Mouse (Mus musculus) neural tube, embryonic 15.5 days (tissue): ENCODE results near the gene Lrp2. TPM values are rescaled to one million over a fixed set of nuclear protein-coding genes. Genes with fewer than 3 reads are reported as not detected.

Experiments used
- ATAC-seq: fragments of 200-750 bp; cut with Nextera tagmentation; 2 replicates; pipeline ENCODE4 v1.8.0; 2017; ENCODE audit warnings: mild to moderate bottlenecking, moderate TSS enrichment, moderate library complexity; ENCODE audit not compliant: low FRiP score
- H3K27ac ChIP-seq: fragments of 300-500 bp; sonication (generic); replicated peaks from 2 replicates; pipeline ENCODE4 v1.5.1; 2015; ENCODE audit warnings: mild to moderate bottlenecking, inconsistent platforms
- H3K27me3 ChIP-seq: fragments of 300-500 bp; sonication (generic); replicated peaks from 2 replicates; pipeline ENCODE4 v1.6.1; 2015; ENCODE audit warnings: inconsistent platforms
- H3K36me3 ChIP-seq: fragments of 300-500 bp; sonication (generic); 2 replicates; pipeline ENCODE4 v1.6.1; 2015; ENCODE audit warnings: inconsistent platforms
- H3K4me1 ChIP-seq: fragments of 300-500 bp; sonication (generic); 2 replicates; pipeline ENCODE4 v1.6.1; 2015; ENCODE audit warnings: inconsistent platforms
- H3K4me2 ChIP-seq: fragments of 300-500 bp; sonication (generic); 2 replicates; pipeline ENCODE4 v1.6.1; 2015; ENCODE audit warnings: inconsistent platforms, mild to moderate bottlenecking, moderate library complexity
- H3K4me3 ChIP-seq: fragments of 300-500 bp; sonication (generic); replicated peaks from 2 replicates; pipeline ENCODE4 v1.5.1; 2015; ENCODE audit warnings: mild to moderate bottlenecking, inconsistent platforms
- H3K9ac ChIP-seq: fragments of 300-500 bp; sonication (generic); replicated peaks from 2 replicates; pipeline ENCODE4 v1.6.1; 2015; ENCODE audit warnings: mild to moderate bottlenecking, inconsistent platforms
- H3K9me3 ChIP-seq: fragments of 300-500 bp; sonication (generic); replicated peaks from 2 replicates; pipeline ENCODE4 v1.6.1; 2016; ENCODE audit warnings: inconsistent platforms
- WGBS: fragments of 180-500 bp; shearing (Covaris S2); methylation state at CpG from one replicate; pipeline ENCODE4 v1.1.7; 2015; ENCODE audit warnings: mixed read lengths; 5-methylcytosine and 5-hydroxymethylcytosine counted together
- polyA plus RNA-seq: library from polyadenylated mRNA; unstranded; fragments of >200 nt; fragmentation: Nextera tagmentation; extraction: Ambion mirVana; gene quantifications from 2 replicates; pipeline ENCODE4 v1.2.1, GENCODE M21; 2015

Gene Lrp2
- polyA plus RNA-seq, 1 experiment from 2014 or later: 0.46 TPM

DNA sequence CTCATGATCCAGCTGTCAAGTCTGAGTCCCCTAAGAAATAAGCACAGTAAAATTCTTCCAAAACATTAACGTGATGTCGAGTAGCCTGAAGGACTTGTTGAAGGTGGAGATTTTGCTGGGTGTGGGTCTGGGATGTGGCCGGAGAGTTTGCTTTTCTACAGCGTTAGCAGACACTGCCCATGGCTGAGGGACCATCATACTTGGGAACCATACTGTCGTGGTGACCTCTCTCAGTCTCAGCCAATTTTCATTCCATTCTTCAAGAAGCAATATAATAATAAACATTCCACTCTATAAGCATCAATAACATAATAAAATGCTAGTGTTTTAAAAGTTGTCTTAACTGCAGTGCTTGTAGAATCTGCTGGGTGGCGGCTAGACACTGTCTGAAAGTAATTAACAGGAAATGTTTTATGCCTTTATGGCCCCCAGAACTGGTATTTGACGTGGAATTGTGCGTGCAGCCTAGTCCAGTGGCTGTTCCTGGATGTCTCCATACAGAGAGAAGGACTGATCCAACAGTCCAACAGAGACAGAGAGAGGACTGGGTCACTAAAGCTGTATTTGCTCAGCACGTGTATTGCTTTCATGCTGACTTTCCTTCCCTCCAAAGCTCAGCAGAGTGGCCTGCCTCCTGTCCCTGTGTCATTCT lies 190.1 kb downstream of the Lrp2 start:
- Histone ChIP-seq H3K27me3 (no peaks in the 10 kb centered on the region), H3K4me2 (no peak overlapping the region), H3K9me3 (no peaks in the 10 kb centered on the region), H3K27ac (no peak overlapping the region), H3K4me3 (no peak overlapping the region), H3K36me3 (no peaks in the 10 kb centered on the region), H3K4me1 (no peaks in the 10 kb centered on the region), H3K9ac (no peak overlapping the region)
- no peak for ATAC-seq
- WGBS: 29% methylated on average over 9 of the region's 9 CpGs

DNA sequence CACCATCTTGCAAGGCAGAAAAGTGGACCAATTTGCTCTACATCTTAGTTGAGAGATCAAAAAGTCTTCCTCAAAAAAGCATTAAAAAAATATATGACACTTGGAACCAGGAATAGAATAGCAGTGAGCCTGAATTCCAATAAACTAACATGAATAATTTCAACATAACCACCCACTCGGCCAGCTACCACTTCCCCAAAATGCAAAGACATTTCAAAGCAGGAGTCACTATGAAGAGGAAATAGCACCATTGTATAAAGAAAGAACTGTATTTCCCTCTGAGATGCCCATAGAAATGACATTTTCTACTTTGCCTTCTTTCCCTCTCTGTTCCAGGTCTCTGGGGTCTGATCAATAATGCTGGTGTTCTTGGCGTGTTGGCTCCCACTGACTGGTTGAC lies 191.9 kb downstream of the Lrp2 start:
- 91% methylated on average over 2 of the region's 2 CpGs for WGBS
- H3K27ac ChIP-seq: no peak overlapping the region
- no peaks in the 10 kb centered on the region for H3K4me1 ChIP-seq
- no peaks in the 10 kb centered on the region for H3K27me3 ChIP-seq
- H3K4me2 ChIP-seq: no peak overlapping the region
- H3K9ac ChIP-seq: no peak overlapping the region
- no peaks in the 10 kb centered on the region for H3K36me3 ChIP-seq
- ATAC-seq: no peak
- no peaks in the 10 kb centered on the region for H3K9me3 ChIP-seq
- no peak overlapping the region for H3K4me3 ChIP-seq

DNA sequence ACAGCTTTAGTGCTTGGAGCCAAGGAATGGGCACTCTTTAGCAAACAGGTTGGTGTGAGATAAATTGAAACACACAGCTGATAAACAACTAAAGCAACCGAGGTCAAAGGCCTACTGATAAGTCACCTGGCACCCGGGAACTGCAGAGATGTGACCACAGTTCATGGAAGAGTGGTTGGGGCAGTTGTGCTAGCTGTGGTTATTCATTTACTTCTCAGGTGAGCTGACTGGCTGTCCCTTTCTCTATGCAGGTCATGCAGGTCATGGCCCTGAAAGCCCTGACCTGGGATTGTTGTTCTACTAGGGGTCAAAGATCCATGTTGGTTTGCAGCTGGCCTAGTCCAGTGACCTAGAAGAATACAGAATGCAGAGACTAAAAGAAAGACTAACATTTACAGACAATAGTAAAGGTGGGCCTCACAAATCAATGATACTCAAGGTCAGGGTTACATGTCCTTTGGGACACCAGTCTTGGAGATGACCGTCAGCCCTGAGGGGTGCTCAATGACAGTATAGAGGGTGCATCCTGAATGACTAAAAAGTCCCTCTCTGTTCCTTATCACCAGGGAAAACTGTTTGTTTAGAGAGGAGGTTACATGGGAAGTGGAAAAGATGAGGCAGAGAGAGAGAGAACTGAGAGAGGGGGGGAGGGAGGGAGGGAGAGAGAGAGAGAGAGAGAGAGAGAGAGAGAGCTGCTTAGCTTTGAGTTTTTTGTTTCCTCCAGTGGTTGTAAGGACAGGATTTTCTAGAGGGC lies 199.6 kb downstream of the Lrp2 start:
- Histone ChIP-seq H3K4me1 (no peaks in the 10 kb centered on the region), H3K27me3 (no peaks in the 10 kb centered on the region), H3K4me2 (no peak overlapping the region), H3K27ac (no peak overlapping the region), H3K4me3 (no peak overlapping the region), H3K9me3 (no peaks in the 10 kb centered on the region), H3K9ac (no peak overlapping the region), H3K36me3 (no peaks in the 10 kb centered on the region)
- 93% methylated on average over 3 of the region's 3 CpGs for WGBS
- no peak for ATAC-seq

DNA sequence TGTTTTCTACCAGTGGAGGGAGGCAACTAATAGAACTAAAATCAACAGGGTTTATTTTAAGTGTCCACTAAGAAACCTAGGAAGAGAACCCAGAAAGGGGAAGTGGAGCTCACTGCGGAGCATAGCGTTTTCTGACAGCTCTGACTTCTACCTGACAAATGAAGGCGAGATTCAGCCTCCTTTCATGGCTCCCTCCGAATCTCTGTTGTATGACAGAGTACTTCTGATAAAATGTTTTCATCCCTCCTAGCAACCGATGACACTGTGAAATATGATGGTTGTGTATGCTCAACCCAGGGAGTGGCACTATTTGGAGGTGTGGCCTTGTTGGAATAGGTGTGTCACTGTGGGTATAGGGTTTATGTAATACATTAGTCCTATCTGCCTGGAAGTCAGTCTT lies 203.0 kb downstream of the Lrp2 start:
- H3K27me3 ChIP-seq: no peaks in the 10 kb centered on the region
- ATAC-seq: no peak
- H3K36me3 ChIP-seq: no peaks in the 10 kb centered on the region
- no peaks in the 10 kb centered on the region for H3K9me3 ChIP-seq
- H3K4me2 ChIP-seq: no peak overlapping the region
- 86% methylated on average over 5 of the region's 5 CpGs for WGBS
- H3K27ac ChIP-seq: no peak overlapping the region
- H3K4me3 ChIP-seq: no peak overlapping the region
- no peaks in the 10 kb centered on the region for H3K4me1 ChIP-seq
- no peak overlapping the region for H3K9ac ChIP-seq

DNA sequence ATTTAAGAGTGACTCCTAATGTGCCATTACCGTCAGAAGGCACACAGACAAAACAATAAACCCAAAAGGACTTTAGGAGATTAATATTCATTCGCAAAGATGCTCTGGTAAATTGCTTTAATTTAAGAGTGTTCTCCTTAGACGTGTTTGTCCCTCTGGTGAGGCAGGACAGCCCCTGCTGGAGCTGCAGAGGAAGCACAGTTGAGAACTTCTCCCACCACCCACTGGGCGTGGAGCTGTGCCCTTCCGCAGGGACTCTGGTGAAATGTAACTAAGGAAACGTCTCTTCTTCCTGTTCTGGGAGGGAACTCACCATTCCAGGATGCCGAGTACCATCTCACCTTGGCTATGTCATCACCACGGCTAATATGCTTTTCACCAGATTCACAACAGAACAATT lies 204.1 kb downstream of the Lrp2 start:
- Histone ChIP-seq H3K27me3 (no peaks in the 10 kb centered on the region), H3K4me1 (no peaks in the 10 kb centered on the region), H3K9me3 (no peaks in the 10 kb centered on the region), H3K4me3 (no peak overlapping the region), H3K27ac (no peak overlapping the region), H3K4me2 (no peak overlapping the region), H3K36me3 (no peaks in the 10 kb centered on the region), H3K9ac (no peak overlapping the region)
- ATAC-seq: no peak
- 42% methylated on average over 8 of the region's 8 CpGs for WGBS

DNA sequence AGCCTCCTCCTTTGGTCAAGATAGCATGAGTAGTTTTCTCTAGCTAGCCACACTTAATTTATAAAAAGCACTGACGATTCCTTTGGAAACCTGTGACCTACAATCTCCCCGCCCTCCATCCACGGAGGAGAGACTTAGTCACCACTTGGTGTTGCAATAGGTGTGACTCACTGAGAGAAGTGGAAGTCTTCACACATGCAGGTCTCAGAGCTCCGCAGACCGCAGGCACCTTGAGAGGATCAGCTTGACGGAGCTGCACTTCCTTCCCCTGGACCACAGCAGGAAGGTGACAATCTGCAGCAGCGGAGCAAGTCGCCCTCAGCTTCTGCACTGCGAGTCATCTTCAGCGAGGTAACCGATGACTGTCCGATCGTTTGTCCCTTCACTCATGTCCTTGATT lies 205.6 kb downstream of the Lrp2 start, which contains the start of gene Dhrs9:
Dhrs9 (plus strand) TSS at position 165 of the 400 bp plus-strand sequence.
- Histone ChIP-seq H3K9me3 (no peaks in the 10 kb centered on the region), H3K27me3 (no peaks in the 10 kb centered on the region), H3K36me3 (no peaks in the 10 kb centered on the region), H3K4me3 (no peak within 1 kb of the TSS), H3K4me1 (no peaks in the 10 kb centered on the region), H3K9ac (no peak within 1 kb of the TSS), H3K27ac (no peak within 1 kb of the TSS), H3K4me2 (no peak within 1 kb of the TSS)
- 87% methylated on average over 13 of the region's 13 CpGs for WGBS
- no peak for ATAC-seq

DNA sequence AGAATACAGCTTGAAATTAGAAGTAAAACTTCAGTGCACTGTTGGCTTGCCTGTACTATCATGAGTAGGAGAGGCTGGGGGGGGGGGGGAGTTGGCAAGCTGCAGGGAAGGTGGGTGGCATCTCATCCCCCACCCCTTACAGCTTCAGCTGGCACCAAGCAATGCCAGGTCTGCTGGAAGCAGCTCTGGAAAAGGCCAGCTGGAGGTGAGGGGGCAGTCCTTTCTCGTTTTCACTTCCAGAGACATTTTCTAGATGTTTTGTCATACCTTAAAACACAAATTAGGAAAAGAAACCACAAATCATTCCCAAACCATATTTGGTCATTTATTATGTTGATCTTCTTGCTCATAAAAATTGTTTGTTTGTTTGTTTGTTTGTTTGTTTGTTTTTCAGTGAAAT lies 206.1 kb downstream of the Lrp2 start:
- no peaks in the 10 kb centered on the region for H3K4me1 ChIP-seq
- no peak overlapping the region for H3K4me3 ChIP-seq
- WGBS: 77% methylated on average over 1 of the region's 1 CpGs

DNA sequence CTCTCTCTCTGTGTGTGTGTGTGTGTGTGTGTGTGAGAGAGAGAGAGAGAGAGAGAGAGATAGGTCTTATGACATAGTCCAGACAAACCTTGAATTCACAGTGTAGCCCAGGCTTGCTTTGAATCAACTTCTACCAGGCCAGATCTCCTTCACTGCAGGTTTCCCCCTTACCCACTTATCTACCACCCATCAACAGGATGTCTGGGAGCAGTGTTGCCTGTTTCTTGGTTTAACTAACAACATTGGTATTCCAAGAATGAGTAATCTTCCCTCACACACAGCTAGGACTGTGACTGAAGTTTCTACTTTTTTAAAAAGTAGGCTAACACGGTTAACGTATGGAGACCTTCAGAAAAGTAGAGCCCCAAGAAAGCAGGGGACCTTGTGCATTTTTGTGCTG lies 209.1 kb downstream of the Lrp2 start:
- no peak for ATAC-seq
- 97% methylated on average over 2 of the region's 2 CpGs for WGBS
- Histone ChIP-seq H3K9ac (no peak overlapping the region), H3K9me3 (no peaks in the 10 kb centered on the region), H3K36me3 (no peaks in the 10 kb centered on the region), H3K27me3 (no peaks in the 10 kb centered on the region), H3K27ac (no peak overlapping the region), H3K4me2 (no peak overlapping the region), H3K4me3 (no peak overlapping the region), H3K4me1 (no peaks in the 10 kb centered on the region)

More for the DNA sequence above, 206.1 kb downstream of the Lrp2 start:
- Histone ChIP-seq H3K9me3 (no peaks in the 10 kb centered on the region), H3K4me2 (no peak overlapping the region), H3K27ac (no peak overlapping the region), H3K9ac (no peak overlapping the region), H3K27me3 (no peaks in the 10 kb centered on the region), H3K36me3 (no peaks in the 10 kb centered on the region)
- ATAC-seq: no peak

Other genes with a start within 250 kb of the Lrp2 start
- 0.11 and 0.17 TPM in 2 replicates for gene Abcb11, start 243.4 kb downstream of the Lrp2 start, polyA plus RNA-seq
- gene Dhrs9, start 205.6 kb downstream of the Lrp2 start, polyA plus RNA-seq: not detected in 2 replicates
- gene Bbs5, start 61.1 kb upstream of the Lrp2 start, polyA plus RNA-seq: 23.9 and 26.0 TPM in 2 replicates
- gene Klhl41, start 84.1 kb upstream of the Lrp2 start, polyA plus RNA-seq: 2.1 and 2.2 TPM in 2 replicates
- 14.9 and 15.0 TPM in 2 replicates for gene Fastkd1, start 127.5 kb upstream of the Lrp2 start, polyA plus RNA-seq
- gene Ppig, start 136.5 kb upstream of the Lrp2 start, polyA plus RNA-seq: 133 and 136 TPM in 2 replicates
- 1.9 and 2.2 TPM in 2 replicates for gene Ccdc173, start 203.5 kb upstream of the Lrp2 start, polyA plus RNA-seq
- 35.0 and 36.3 TPM in 2 replicates for gene Phospho2, start 203.6 kb upstream of the Lrp2 start, polyA plus RNA-seq
- gene Klhl23, start 235.9 kb upstream of the Lrp2 start, polyA plus RNA-seq: 88.3 and 96.9 TPM in 2 replicates